Mouse (Mus musculus): Measurements from ENCODE around the gene Taf6.

Taf6 gene

GRCm38 (mm10) chr5:138171695-138172491, 15.4 kb downstream of the Taf6 start, which contains the start of the genes Ap4m1 and Mcm7:
Gene Ap4m1, plus strand, starts transcription at chr5:138172002.
Gene Mcm7, minus strand, starts transcription at chr5:138172422.
- DNase-seq (ENCODE audit: low spot score in 2 of 2): peak; percentile 94 to 97

- peak; percentile 91 to 92 for DNase-seq (ENCODE audit: low spot score in 2 of 2)
Measured at GRCm38 (mm10) chr5:138170936-138171561, 16.2 kb downstream of the Taf6 start.

GRCm38 (mm10) chr5:138165594-138165993, 21.7 kb downstream of the Taf6 start:
- no peak for DNase-seq (ENCODE audit: low spot score in 2 of 2)

- DNase-seq (ENCODE audit: low spot score in 2 of 2): no peak
Measured at GRCm38 (mm10) chr5:138163610-138164009, 23.6 kb downstream of the Taf6 start.

GRCm38 (mm10) chr5:138163046-138163445, 24.2 kb downstream of the Taf6 start:
- DNase-seq (ENCODE audit: low spot score in 2 of 2): no peak

GRCm38 (mm10) chr5:138160842-138161665, 26.2 kb downstream of the Taf6 start, which contains the start of gene Cops6:
Gene Cops6, plus strand, starts transcription at chr5:138161071.
- DNase-seq (ENCODE audit: low spot score in 2 of 2): peak; percentile 91 to 92

- no peak for DNase-seq (ENCODE audit: low spot score in 2 of 2)
Measured at GRCm38 (mm10) chr5:138160224-138160762, 27.0 kb downstream of the Taf6 start.

- DNase-seq (ENCODE audit: low spot score in 2 of 2): peak; percentile 89 to 92
Measured at GRCm38 (mm10) chr5:138155443-138155976, 31.7 kb downstream of the Taf6 start, which contains the start of gene Zfp113. Gene Zfp113, minus strand, starts transcription at chr5:138155744.

- DNase-seq (ENCODE audit: low spot score in 2 of 2): no peak
Measured at GRCm38 (mm10) chr5:138154390-138154789, 32.9 kb downstream of the Taf6 start.

GRCm38 (mm10) chr5:138138585-138138984, 48.7 kb downstream of the Taf6 start:
- DNase-seq (ENCODE audit: low spot score in 2 of 2): no peak

- DNase-seq (ENCODE audit: low spot score in 2 of 2): no peak
Measured at GRCm38 (mm10) chr5:138137935-138138549, 49.2 kb downstream of the Taf6 start.

GRCm38 (mm10) chr5:138137257-138137656, 50.0 kb downstream of the Taf6 start:
- no peak for DNase-seq (ENCODE audit: low spot score in 2 of 2)

- no peak for DNase-seq (ENCODE audit: low spot score in 2 of 2)
Measured at GRCm38 (mm10) chr5:138132425-138133064, 54.7 kb downstream of the Taf6 start.
